Mouse (Mus musculus) olfactory bulb, adult 2 months (tissue): ENCODE results near the gene Rpusd3. TPM values are rescaled to one million over a fixed set of nuclear protein-coding genes. Genes with fewer than 3 reads are reported as not detected.

Experiments
- H3K27ac ChIP-seq: fragments of 200-500 bp; 2 replicates; pipeline ENCODE4 v1.5.1; 2012; ENCODE audit warnings: low read depth, low read length; ENCODE audit not compliant: insufficient read depth
- H3K4me1 ChIP-seq: fragments of 200-500 bp; 2 replicates; pipeline ENCODE4 v1.6.1; 2012; ENCODE audit warnings: low read length; ENCODE audit not compliant: control insufficient read depth, insufficient read depth
- H3K4me3 ChIP-seq: fragments of 200-500 bp; 2 replicates; pipeline ENCODE4 v1.5.1; 2012; ENCODE audit warnings: mild to moderate bottlenecking, low read depth, low read length, moderate library complexity; ENCODE audit not compliant: insufficient read depth
- CTCF ChIP-seq: fragments of 200-500 bp; IDR thresholded peaks from 2 replicates; pipeline ENCODE4 v1.5.1; 2012; ENCODE audit warnings: low read depth, mild to moderate bottlenecking, low read length, moderate library complexity; ENCODE audit not compliant: insufficient read depth
- POLR2A ChIP-seq: fragments of 200-500 bp; IDR thresholded peaks from 2 replicates; pipeline ENCODE4 v1.6.1; 2012; ENCODE audit warnings: mild to moderate bottlenecking, low read depth, low read length, moderate library complexity; ENCODE audit not compliant: insufficient read depth
- WGBS: fragments of 180-500 bp; shearing (Covaris S2); methylation state at CpG from one replicate; pipeline ENCODE4 v1.1.7; 2018; 5-methylcytosine and 5-hydroxymethylcytosine counted together
- polyA plus RNA-seq: library from polyadenylated mRNA; stranded (reverse); fragments of >200 nt; gene quantifications from 2 replicates; pipeline ENCODE4 v1.2.4, GENCODE M21; 2012; ENCODE audit warnings: low replicate concordance; ENCODE audit not compliant: missing spikeins, insufficient read depth, insufficient read length

Gene Rpusd3
- polyA plus RNA-seq, 1 experiment: not detected

DNA sequence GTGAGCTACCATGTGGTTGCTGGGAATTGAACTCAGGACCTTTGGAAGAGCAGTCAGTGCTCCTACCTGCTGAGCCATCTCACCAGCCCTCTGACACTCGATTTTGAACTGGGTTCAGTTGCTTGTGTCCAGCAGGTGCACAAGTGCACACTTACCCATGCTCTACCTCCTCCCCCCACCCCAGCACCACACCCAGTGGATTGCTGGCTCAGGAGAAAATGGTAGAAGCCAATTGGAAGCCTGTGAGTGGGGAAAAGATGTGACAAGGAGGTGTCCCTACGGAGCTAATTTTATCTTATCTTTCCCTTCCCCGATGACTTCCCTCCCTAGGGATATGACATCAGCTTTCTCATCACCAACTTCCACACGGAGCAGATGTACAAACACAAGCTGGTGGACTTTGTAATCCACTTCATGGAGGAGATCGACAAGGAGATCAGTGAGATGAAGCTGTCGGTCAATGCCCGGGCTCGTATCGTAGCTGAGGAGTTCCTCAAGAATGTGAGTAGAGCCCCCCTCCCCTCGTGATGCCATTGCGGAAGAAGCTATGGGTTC lies 33.9 kb downstream of the Rpusd3 start:
- no peak overlapping the region for H3K27ac ChIP-seq
- H3K4me1 ChIP-seq: peaks cover 7% of the 10 kb centered on the region

DNA sequence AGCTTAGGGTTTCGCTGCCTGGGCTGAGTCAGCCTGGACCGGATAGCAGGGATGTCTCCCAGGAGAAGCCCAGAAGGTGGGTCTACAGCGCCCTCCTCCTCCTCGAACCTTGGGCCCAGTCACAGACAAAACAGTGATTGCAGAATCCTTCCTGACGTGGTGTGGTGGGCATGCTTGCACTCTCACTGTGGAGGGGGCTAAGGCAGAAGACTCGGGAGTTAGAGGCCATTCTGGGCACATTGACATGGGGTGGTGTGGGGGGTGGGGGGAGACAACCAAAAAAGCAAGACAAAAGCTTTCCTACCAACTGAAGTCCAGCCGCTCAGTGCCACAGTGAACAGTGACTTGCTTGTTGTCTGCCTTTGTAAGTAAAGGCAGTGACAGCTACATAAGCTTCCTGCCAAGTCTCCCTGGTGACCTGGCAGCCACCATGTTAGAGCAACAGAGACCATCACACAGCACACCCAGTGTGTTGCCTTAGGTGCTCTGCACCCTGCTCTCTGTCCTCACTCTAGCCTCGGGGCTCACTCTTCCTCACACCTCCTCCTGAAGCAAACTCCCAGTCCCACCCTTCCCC lies 34.7 kb downstream of the Rpusd3 start:
- TF ChIP-seq CTCF: no peak
- TF ChIP-seq POLR2A: no peak
- H3K27ac ChIP-seq: no peak overlapping the region
- H3K4me1 ChIP-seq: peaks cover 7% of the 10 kb centered on the region
- WGBS: 39% methylated on average over 8 of the region's 8 CpGs
- H3K4me3 ChIP-seq: no peak overlapping the region

More for the DNA sequence above, 33.9 kb downstream of the Rpusd3 start:
- WGBS: 60% methylated on average over 11 of the region's 11 CpGs
- no peak for TF ChIP-seq CTCF
- no peak for TF ChIP-seq POLR2A
- H3K4me3 ChIP-seq: no peak overlapping the region

- peaks cover 12% of the 10 kb centered on the region for H3K4me1 ChIP-seq
- no peak overlapping the region for H3K4me3 ChIP-seq
- no peak overlapping the region for H3K27ac ChIP-seq
- TF ChIP-seq POLR2A: no peak
- TF ChIP-seq CTCF: no peak
- 91% methylated on average over 11 of the region's 11 CpGs for WGBS
These were observed 38.7 kb downstream of the Rpusd3 start for GRCm38 (mm10) chr6:113380480-113380879.

DNA sequence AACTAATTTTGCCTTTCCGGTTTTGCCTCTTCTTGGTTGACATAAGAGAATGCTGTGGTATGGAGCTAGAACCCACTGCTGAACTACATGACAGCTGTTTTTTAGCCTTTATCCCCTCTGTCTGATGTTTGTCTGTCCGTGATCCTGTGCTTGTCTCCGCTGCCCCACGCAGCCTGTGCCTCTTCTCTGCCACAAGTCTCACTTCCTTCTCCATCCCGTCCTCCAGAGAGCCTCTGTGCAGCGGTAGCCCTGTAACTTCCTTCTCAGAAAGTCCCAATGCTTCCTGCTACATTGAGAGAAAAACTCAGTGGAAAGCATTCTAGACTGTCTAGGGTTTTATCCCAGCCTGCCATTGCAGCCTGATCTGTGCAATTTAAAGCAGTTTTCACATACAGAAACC lies 39.9 kb downstream of the Rpusd3 start:
- 79% methylated on average over 6 of the region's 6 CpGs for WGBS
- Histone ChIP-seq H3K27ac (no peak overlapping the region), H3K4me3 (no peak overlapping the region), H3K4me1 (peaks cover 7% of the 10 kb centered on the region)
- TF ChIP-seq POLR2A (no peak), CTCF (no peak)

DNA sequence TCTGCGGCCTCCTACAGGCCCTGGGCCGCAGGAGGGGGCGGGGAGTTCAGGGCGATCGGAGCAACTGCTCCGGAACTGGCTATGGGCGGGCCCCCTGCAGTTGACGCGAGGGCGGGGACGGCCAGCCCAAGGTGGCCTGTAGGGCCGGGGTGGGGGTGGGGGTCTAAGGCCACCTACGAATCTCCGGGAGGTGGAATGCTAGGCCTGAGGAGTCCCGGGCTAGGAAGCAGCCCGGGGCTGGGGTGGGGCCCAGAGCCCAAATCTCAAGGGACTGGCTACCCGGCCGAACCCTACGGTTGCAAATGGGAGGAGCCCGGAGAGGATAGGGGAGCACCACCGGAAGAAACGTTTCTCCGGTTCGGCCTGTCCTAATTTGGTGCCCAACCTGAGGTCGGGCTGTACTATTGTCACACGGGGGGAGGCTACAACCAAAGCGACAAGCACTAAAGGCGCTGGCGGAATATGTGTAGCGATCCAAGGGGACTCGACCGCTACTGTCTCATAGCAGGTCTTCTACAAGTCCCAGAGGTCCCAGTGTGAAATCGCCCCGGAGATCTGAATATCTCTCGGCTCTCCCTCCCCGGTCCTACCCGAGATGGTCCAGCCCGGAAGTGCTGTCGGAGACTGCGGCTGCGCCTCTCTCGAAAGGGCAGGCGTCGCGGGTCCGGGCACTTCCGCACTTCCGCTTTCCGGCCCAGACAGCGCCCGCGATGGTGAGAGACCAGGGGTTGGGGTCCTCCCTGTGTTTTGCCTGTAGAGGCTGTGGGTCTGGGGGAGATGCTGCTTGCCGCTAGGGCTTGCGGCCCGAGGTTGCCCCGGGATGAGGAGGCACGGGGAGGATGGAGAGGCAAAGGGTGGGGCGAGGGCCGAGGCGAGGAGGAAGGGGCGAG lies 41.4 kb downstream of the Rpusd3 start, which contains the start of the genes Tada3 and Arpc4:
TSS of gene Tada3 (minus strand) at position 388 of the 890 bp plus-strand sequence.
TSS of gene Arpc4 (plus strand) at position 620 of the 890 bp plus-strand sequence.
- Histone ChIP-seq H3K4me3 (peak within 1 kb of the TSS; percentile 87), H3K27ac (peak within 1 kb of the TSS; percentile 100), H3K4me1 (peaks cover 5% of the 10 kb centered on the region; the same call in 1 of the 2 replicates)
- TF ChIP-seq POLR2A: peak; percentile 49
- TF ChIP-seq CTCF: no peak
- under 1% methylated on average over 61 of the region's 61 CpGs for WGBS

DNA sequence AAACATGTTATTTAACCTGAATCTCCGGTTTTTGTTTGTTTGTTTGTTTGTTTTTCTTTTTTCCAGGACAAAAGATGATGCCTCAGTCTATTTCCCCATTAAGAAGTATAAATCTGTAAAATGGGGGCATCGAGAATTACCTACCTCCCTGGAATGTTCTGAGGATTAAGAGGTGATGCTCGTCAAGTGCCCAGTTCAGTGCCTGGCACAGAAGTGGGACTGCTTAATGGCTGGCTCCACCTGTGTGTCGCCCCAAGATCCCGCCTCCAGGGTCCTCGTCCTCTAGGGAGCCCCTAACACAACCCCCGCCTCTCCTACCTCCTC lies 42.0 kb downstream of the Rpusd3 start:
- Histone ChIP-seq H3K4me1 (peaks cover 5% of the 10 kb centered on the region; the same call in 1 of the 2 replicates), H3K27ac (peak overlapping the region; percentile 52; the same call in 1 of the 2 replicates), H3K4me3 (peak overlapping the region; percentile 87)
- 8% methylated on average over 7 of the region's 7 CpGs for WGBS
- no peak for TF ChIP-seq POLR2A
- no peak for TF ChIP-seq CTCF

- TF ChIP-seq POLR2A (no peak), CTCF (no peak)
- 93% methylated on average over 4 of the region's 4 CpGs for WGBS
- H3K27ac ChIP-seq: no peak overlapping the region
These were observed 45.6 kb downstream of the Rpusd3 start for GRCm38 (mm10) chr6:113373491-113373890.

DNA sequence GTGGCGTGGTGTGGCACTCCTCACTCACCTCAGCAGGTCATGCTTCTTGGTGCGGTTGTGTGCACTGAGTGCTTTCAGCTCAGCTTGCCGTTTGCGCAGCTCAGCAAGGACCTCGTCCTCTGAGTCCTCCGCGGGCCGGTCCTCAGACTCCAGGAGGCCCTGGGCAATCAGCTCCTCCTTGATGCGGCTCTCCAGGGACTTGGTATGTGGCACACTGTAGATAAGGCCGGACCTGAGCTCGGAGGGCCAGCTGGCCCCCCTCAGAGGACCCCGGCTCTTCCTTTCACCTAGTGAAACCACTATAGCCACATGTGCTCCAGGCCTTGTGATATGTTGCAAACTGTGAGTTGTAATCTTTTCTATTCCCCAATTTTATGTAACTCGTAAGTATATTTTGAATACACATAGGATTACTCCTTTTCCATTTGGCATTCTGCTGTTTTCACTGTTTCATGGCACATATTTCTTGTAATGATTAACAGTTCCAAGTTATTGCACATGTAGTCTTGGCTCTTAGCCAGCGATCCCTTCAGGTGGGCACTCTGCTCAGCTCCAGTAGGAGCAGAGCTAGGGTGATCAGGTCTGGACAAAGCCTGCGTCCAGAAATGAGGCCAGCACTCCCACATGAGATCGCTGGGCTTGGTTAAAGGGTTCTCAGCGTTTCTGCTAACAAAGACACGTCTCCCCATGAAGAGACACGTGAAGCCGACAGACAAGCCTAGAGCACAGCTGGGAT lies 48.8 kb downstream of the Rpusd3 start:
- Histone ChIP-seq H3K27ac (no peak overlapping the region), H3K4me3 (no peak overlapping the region), H3K4me1 (no peaks in the 10 kb centered on the region)
- WGBS: 93% methylated on average over 20 of the region's 20 CpGs
- no peak for TF ChIP-seq POLR2A
- TF ChIP-seq CTCF: no peak

More at GRCm38 (mm10) chr6:113373491-113373890, 45.6 kb downstream of the Rpusd3 start:
- Histone ChIP-seq H3K4me1 (0 out of 2 replicates have a peak, but pooled peaks cover 2% of the 10 kb centered on the region), H3K4me3 (no peak overlapping the region)
